Mouse (Mus musculus) forebrain, embryonic 13.5 days (tissue): Measurements from ENCODE around the gene Tbx15. TPM values are rescaled to one million over a fixed set of nuclear protein-coding genes. Genes with fewer than 3 reads are reported as not detected.

Experiments
- ATAC-seq: fragments of 200-750 bp; cut with Nextera tagmentation; 2 replicates; pipeline ENCODE4 v1.8.0; 2017
- H3K27ac ChIP-seq: fragments of 300-500 bp; sonication (generic); 2 replicates; pipeline ENCODE4 v1.5.1; 2015; ENCODE audit warnings: inconsistent platforms, mild to moderate bottlenecking, moderate library complexity
- H3K27me3 ChIP-seq: fragments of 300-500 bp; sonication (generic); 2 replicates; pipeline ENCODE4 v1.6.1; 2015; ENCODE audit warnings: mild to moderate bottlenecking, inconsistent platforms
- H3K36me3 ChIP-seq: fragments of 300-500 bp; sonication (generic); 2 replicates; pipeline ENCODE4 v1.6.1; 2015; ENCODE audit warnings: mild to moderate bottlenecking, inconsistent platforms; ENCODE audit not compliant: poor library complexity, severe bottlenecking
- H3K4me1 ChIP-seq: fragments of 300-500 bp; sonication (generic); 2 replicates; pipeline ENCODE4 v1.6.1; 2015; ENCODE audit warnings: inconsistent platforms
- H3K4me2 ChIP-seq: fragments of 300-500 bp; sonication (generic); 2 replicates; pipeline ENCODE4 v1.6.1; 2015; ENCODE audit warnings: inconsistent platforms, mild to moderate bottlenecking, moderate library complexity
- H3K4me3 ChIP-seq: fragments of 300-500 bp; sonication (generic); 2 replicates; pipeline ENCODE4 v1.5.1; 2015; ENCODE audit warnings: mild to moderate bottlenecking, inconsistent platforms
- H3K9ac ChIP-seq: fragments of 300-500 bp; sonication (generic); 2 replicates; pipeline ENCODE4 v1.6.1; 2015; ENCODE audit warnings: mild to moderate bottlenecking, inconsistent platforms
- H3K9me3 ChIP-seq: fragments of 300-500 bp; sonication (generic); replicated peaks from 2 replicates; pipeline ENCODE4 v1.6.1; 2016; ENCODE audit warnings: inconsistent platforms
- WGBS: fragments of 180-500 bp; shearing (Covaris S2); methylation state at CpG from one replicate; pipeline ENCODE4 v1.1.7; 2015; 5-methylcytosine and 5-hydroxymethylcytosine counted together
- polyA plus RNA-seq: library from polyadenylated mRNA; unstranded; fragments of >200 nt; fragmentation: Nextera tagmentation; extraction: Ambion mirVana; gene quantifications from 2 replicates; pipeline ENCODE4 v1.2.1, GENCODE M21; 2015

Gene Tbx15
- 0.28 and 0.43 TPM in 2 replicates for polyA plus RNA-seq

DNA sequence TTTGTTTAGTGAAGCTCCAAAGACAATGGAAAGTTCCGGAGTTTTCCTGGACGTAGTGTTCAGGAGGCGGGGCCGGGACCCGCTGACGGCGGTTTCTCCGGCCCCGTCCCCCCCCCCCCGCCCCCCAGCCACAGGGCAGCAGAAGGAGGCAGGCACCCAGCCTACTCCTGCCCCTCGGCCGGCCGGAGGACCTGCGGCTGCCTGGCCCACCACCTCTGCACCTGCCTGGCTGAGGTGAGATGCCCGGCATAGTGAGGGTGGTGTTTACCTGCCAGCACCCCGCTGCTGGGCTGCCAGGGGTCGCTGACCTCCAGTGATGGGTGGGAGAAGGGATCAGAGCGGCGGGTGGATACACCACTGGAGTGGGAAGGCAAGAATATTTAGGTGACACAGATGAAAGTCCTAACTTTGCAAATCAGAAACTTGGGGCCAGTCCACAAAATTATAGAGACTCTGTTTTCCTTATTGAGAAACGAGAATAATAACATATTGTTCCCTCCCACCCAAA is at the start of gene Tbx15:
Gene Tbx15 (plus strand): TSS at position 169 of the 508 bp plus-strand sequence.
- H3K9ac ChIP-seq, result no peak within 1 kb of the TSS
- ATAC-seq, result no peak
- 2% methylated on average over 17 of the region's 20 CpGs for WGBS
- H3K9me3 ChIP-seq, result no peaks in the 10 kb centered on the region
- no peaks in the 10 kb centered on the region for H3K36me3 ChIP-seq
- H3K4me1 ChIP-seq, result peaks cover 13% of the 10 kb centered on the region
- peak within 1 kb of the TSS; percentile 14; the same call in 1 of the 2 replicates for H3K4me2 ChIP-seq
- H3K4me3 ChIP-seq, result peak within 1 kb of the TSS; percentile 15; the same call in 1 of the 2 replicates
- H3K27me3 ChIP-seq, result peaks cover 98% of the 10 kb centered on the region
- no peak within 1 kb of the TSS for H3K27ac ChIP-seq

DNA sequence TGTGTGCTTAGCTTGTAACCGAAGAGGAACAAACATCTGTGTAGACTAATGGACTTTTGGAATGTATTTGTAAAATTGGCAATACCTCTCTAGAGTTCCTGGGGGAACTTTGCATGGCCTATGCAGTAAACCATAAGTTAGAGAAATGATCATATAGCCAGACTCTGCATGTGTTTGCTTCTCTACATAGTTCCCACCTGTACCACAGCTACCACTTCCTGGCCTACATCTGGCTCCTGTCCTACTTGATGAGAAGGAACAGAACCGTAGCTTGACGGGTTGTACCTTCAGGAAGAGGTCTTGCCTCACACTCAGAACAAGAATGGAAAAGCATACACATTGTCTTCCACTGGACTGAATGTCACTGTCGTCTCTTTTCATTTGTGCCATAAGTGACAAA is 46.6 kb upstream of the Tbx15 start:
- H3K9me3 ChIP-seq, result no peaks in the 10 kb centered on the region
- no peaks in the 10 kb centered on the region for H3K4me1 ChIP-seq
- H3K36me3 ChIP-seq, result no peaks in the 10 kb centered on the region
- no peak overlapping the region for H3K9ac ChIP-seq
- no peak for ATAC-seq
- no peaks in the 10 kb centered on the region for H3K27me3 ChIP-seq
- WGBS, result 63% methylated on average over 4 of the region's 4 CpGs
- H3K4me3 ChIP-seq, result no peak overlapping the region
- no peak overlapping the region for H3K4me2 ChIP-seq
- H3K27ac ChIP-seq, result no peak overlapping the region

DNA sequence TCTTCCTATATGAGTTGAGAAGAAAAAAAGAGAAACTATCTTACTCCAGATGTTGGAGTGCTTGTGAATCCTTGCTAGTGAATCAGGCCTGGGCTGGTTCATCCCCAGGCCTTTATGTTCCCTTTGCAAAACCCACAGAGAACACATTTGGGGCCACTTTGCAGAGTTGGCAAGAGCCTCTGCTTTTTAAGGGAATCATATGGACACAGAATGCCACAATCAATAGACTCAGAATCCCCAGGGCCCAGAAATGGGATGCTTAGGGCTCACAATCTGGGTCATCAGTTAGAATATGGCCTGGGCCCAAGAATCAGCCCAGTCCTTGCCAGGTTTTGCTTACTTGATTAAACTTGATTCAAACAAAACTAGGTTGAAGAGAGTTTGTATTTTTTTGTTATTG is 36.9 kb upstream of the Tbx15 start:
- no peaks in the 10 kb centered on the region for H3K36me3 ChIP-seq
- H3K4me3 ChIP-seq, result no peak overlapping the region
- no peak overlapping the region for H3K9ac ChIP-seq
- no peaks in the 10 kb centered on the region for H3K27me3 ChIP-seq
- no peaks in the 10 kb centered on the region for H3K9me3 ChIP-seq
- no peak overlapping the region for H3K27ac ChIP-seq
- no peak overlapping the region for H3K4me2 ChIP-seq
- H3K4me1 ChIP-seq, result no peaks in the 10 kb centered on the region
- ATAC-seq, result no peak

DNA sequence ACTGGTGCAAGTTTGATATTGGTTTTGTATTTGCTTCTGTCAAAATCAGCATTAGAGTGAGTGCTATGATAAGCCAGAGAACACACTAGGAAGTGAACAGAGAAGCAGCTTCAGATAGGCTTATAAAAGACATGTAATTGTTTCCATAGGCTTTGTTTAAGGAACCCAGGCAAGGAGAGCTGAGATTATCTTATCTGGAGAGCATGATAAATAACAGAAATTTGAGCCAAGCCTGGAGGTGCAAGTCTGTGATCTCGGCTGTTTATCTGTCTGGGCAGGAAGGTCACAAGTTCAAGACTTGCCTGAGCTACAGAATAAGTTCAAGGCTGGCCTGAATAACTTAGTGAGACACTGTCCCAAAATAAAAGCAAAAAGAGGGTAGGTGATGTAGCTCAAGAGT is 31.8 kb upstream of the Tbx15 start:
- Histone ChIP-seq H3K9me3 (no peaks in the 10 kb centered on the region), H3K27me3 (no peaks in the 10 kb centered on the region), H3K27ac (no peak overlapping the region), H3K4me1 (0 out of 2 replicates have a peak, but pooled peaks cover 9% of the 10 kb centered on the region), H3K4me3 (no peak overlapping the region), H3K36me3 (no peaks in the 10 kb centered on the region), H3K4me2 (no peak overlapping the region), H3K9ac (no peak overlapping the region)
- WGBS, result 84% methylated on average over 1 of the region's 1 CpGs
- ATAC-seq, result no peak

DNA sequence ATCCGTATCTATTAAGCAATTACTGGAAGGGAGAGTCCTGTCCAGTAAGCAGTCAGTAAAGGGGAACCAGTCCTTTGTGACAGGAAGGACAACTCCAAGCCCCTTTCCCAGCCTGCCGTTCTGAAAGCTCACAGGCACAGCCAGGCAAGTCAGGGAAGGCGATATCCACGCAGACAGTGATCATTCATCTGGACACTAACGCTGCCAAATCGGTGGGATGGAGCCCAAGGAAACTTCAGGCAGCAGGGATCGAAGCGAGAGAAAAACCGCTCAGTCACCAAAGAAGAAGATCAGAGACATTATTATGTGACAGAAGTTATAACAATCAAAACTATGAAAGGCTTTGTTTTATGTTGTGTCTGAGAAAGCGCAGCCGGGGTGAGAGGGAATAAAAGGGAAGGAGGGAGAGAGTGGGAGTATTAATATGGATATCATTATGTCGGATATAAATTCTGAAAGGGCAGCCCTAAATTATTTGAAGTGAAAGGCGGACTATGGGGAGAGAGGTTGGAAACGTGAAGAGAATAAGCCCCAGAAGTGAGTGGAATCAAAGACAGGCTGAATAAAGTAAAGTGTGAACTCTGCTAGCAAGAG is 29.0 kb upstream of the Tbx15 start:
- WGBS, result 33% methylated on average over 14 of the region's 14 CpGs
- no peak; the same call in 1 of the 2 replicates for ATAC-seq
- no peak overlapping the region for H3K4me3 ChIP-seq
- peaks cover 4% of the 10 kb centered on the region; the same call in 1 of the 2 replicates for H3K36me3 ChIP-seq
- H3K4me2 ChIP-seq, result no peak overlapping the region
- no peaks in the 10 kb centered on the region for H3K27me3 ChIP-seq
- H3K9ac ChIP-seq, result no peak overlapping the region
- H3K4me1 ChIP-seq, result 0 out of 2 replicates have a peak, but pooled peaks cover 9% of the 10 kb centered on the region
- H3K9me3 ChIP-seq, result no peaks in the 10 kb centered on the region
- no peak overlapping the region for H3K27ac ChIP-seq

DNA sequence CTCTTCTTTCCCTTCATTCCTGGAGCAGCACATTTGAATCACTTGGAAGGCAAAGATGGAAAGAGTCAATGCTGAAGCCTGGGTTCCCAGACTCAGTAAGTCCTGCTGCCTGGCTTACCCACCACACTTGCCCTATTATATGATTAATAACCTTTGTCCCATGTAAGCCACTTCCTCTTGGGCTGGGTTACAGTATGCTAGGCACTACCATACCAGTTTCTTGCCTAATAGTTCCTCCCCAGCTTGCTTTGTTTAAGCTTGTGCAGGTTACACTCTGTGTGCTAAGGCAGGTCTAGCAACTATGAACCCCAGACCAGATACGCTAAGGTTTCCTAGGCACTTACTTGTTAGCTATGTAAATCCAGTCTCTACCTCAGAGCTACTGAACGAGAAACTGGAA is 12.4 kb upstream of the Tbx15 start:
- Histone ChIP-seq H3K9ac (no peak overlapping the region), H3K27ac (no peak overlapping the region), H3K27me3 (peaks cover 14% of the 10 kb centered on the region), H3K4me3 (no peak overlapping the region), H3K36me3 (no peaks in the 10 kb centered on the region), H3K4me2 (no peak overlapping the region), H3K4me1 (no peaks in the 10 kb centered on the region), H3K9me3 (no peaks in the 10 kb centered on the region)
- 73% methylated on average over 2 of the region's 2 CpGs for WGBS
- no peak for ATAC-seq

DNA sequence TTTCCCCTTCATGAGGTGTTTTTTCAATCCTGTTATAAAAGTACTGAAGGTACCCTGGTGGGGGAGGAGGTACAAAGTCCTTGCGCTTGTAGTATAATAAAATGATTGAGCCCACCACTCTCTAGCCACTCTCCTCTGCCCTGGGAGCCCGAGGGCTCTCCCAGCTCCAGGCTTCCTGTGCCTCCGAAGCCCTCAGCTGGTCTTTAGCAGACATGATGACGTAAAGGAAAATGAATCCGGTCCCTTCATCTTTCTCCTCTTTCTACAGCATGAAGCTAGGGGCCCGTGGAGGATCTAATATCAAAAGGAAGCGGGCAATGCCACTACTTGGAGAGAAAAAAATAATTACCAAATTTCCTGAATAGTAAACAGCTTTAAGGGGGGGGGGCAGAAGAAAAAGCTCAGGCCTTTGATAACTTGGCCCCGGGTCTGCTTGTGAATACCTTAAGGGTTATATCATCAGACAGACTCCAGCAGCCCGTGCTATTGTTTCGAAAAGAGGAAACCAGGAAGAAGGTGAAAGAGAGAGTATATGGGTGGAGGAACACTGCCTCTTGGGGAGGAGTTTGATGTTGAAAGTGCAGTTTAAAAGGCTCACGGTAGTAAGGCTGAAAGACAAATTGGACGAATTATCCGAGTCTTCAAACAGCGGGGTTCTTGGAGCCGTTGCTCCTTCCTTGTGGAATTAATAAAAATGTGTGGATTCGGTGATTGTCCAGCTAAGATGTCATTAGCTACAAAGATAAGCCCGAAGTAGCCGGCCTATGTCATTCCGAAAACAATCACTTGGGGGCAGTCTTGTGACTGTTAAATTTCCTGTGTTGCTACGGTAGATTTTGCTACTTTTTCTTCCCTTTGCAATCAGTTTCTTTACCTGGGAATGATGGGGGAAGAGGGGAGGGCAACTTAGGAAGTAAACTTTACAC is 6.5 kb upstream of the Tbx15 start:
- no peak overlapping the region for H3K9ac ChIP-seq
- peak overlapping the region; percentile 40 for H3K4me2 ChIP-seq
- H3K9me3 ChIP-seq, result no peaks in the 10 kb centered on the region
- peaks cover 71% of the 10 kb centered on the region for H3K27me3 ChIP-seq
- peak; percentile 20 for ATAC-seq
- peak overlapping the region; percentile 7; the same call in 1 of the 2 replicates for H3K4me3 ChIP-seq
- WGBS, result 9% methylated on average over 20 of the region's 20 CpGs
- H3K4me1 ChIP-seq, result peaks cover 5% of the 10 kb centered on the region
- no peaks in the 10 kb centered on the region for H3K36me3 ChIP-seq
- H3K27ac ChIP-seq, result no peak overlapping the region

DNA sequence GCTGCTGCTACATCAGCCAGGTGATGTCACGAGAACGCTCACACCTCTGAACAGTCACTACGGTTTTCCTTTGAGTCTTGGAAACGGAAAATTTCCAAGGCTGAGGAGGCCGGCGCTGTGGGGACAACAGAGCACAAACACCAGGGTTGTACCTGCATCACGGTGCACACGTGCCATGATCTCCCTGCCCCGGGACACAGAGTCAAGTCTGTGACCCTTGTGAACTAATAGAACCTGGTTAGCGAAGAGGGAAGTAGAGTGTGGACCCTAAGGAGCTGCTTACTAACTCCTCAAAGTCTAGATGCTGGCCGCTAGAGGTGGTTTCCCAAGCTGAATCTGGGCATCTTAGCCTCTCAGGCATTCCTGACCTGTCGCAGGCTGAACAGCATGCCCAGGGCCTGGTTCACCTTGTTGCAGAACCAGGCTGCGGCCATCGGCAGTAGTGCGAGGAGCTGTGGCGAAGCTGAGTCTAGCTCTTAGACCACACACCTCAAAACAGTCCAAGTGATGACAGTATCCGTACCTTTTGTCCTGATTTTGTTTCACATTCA is 5.8 kb upstream of the Tbx15 start:
- H3K4me3 ChIP-seq, result peak overlapping the region; percentile 7; the same call in 1 of the 2 replicates
- H3K9me3 ChIP-seq, result no peaks in the 10 kb centered on the region
- H3K9ac ChIP-seq, result no peak overlapping the region
- H3K4me2 ChIP-seq, result peak overlapping the region; percentile 40
- no peaks in the 10 kb centered on the region for H3K36me3 ChIP-seq
- peak; percentile 52 for ATAC-seq
- peaks cover 78% of the 10 kb centered on the region for H3K27me3 ChIP-seq
- 2% methylated on average over 17 of the region's 17 CpGs for WGBS
- H3K4me1 ChIP-seq, result peaks cover 5% of the 10 kb centered on the region
- H3K27ac ChIP-seq, result no peak overlapping the region

DNA sequence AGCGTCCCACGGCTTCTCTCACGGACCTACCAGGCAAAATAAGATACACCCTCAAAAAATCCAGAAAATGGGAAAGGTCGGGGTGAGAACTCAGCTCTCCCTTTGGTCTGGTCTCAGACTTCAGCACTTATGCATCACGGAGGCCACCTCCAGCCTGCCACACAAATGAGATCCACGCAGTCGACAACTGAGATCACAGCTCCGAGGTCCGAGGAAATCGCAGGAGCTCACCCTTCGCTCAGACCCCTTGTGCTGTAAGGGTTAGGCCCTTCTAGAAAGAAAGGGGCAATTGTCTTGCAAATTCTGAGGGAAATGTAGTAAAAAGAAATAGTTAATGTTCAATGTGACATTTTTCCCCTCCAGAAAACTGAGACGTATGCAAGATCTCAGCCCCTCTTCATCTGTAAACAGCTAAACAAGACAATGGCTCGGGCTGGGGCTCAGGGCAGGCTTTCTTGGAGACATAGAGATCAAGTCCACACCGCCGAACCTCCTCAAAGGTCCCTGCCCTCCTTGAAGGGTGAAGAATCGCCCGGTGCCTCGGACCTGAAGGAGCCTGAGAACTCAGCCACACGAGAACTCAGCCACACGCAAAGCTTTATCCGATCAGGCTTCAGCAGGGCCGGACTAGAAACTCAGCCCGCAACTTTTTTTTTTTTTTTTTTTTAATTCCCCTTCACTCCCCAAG is 4.9 kb upstream of the Tbx15 start:
- Histone ChIP-seq H3K4me1 (peaks cover 5% of the 10 kb centered on the region), H3K4me3 (no peak overlapping the region), H3K9me3 (no peaks in the 10 kb centered on the region), H3K9ac (no peak overlapping the region), H3K27ac (no peak overlapping the region), H3K27me3 (peaks cover 87% of the 10 kb centered on the region), H3K4me2 (no peak overlapping the region), H3K36me3 (no peaks in the 10 kb centered on the region)
- 1% methylated on average over 23 of the region's 23 CpGs for WGBS
- ATAC-seq, result no peak

DNA sequence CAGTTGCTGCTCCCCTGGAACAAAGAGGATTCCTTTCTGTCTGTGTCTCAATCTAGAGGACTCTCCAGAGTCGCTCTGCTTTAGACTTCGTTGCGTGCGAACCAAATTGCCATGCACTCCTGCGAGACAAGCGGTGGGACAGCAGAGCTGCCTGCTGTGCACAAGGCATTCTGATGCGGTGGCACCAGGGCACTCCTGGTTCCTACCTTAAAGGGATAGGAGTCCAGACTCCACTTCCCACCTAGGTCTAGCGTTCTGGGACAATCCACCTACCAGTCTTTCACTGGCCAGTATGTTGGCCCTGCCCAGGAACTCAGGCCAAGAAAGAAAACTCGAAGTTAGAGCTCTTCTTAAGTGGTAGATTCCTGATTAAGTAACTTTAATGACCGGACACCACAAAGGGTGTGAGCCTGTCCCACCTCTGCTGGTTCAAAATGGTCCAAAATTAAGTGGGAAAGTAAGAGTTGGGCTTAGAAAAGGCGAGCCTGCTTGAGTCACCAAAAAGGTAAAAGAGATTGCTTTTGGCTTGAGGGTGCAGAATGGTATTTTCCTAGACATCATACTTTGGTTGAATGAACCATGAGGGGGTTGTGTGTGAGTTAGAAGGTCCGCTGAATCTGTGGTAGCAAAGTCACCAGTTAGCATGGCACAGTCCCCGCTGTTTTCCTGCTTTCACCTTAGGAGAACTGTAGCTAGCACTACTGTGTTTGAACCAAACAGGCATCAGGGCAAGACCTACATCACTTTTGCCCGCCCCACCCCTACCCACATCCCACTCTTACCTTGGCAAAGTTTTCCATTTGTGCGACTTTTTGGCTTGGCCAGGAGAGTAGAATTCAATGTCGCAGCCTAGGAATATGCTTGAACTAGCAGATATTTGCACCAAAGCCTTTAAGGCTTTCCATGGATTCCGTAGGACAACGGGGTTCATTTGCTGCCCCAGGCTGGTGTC is 4.1 kb upstream of the Tbx15 start:
- no peak overlapping the region for H3K4me3 ChIP-seq
- no peaks in the 10 kb centered on the region for H3K36me3 ChIP-seq
- H3K4me1 ChIP-seq, result peaks cover 14% of the 10 kb centered on the region
- H3K9ac ChIP-seq, result no peak overlapping the region
- WGBS, result 3% methylated on average over 18 of the region's 18 CpGs
- ATAC-seq, result no peak
- no peaks in the 10 kb centered on the region for H3K9me3 ChIP-seq
- no peak overlapping the region for H3K27ac ChIP-seq
- H3K4me2 ChIP-seq, result no peak overlapping the region
- H3K27me3 ChIP-seq, result peaks cover 95% of the 10 kb centered on the region

DNA sequence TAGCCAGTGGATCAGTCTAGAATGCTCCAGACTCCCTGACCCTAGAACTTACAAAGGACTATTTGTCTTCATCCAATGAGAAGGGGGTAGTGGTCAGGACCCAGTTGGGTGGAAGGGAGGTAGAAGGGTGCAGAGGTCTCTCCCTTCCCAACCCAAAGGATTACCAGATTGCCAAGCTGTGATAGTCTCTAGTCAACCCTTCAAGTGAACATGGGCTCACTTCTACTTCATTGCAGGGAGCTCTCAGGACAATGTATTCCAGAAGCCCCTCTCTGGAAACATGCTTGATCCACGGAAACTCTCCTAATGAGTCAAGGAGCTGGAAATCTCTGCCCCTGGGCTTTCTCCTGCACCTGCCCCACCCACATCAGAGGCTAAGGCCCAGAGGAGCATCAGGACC is 1.5 kb upstream of the Tbx15 start:
- Histone ChIP-seq H3K4me2 (no peak overlapping the region), H3K4me3 (no peak overlapping the region), H3K9ac (no peak overlapping the region), H3K4me1 (peaks cover 18% of the 10 kb centered on the region), H3K36me3 (no peaks in the 10 kb centered on the region), H3K27ac (no peak overlapping the region), H3K9me3 (no peaks in the 10 kb centered on the region), H3K27me3 (peaks cover 98% of the 10 kb centered on the region)
- WGBS, result 0% methylated on average over 1 of the region's 1 CpGs
- ATAC-seq, result no peak
